In genomic region chr14:115253155-115253554, GRCm38 (mm10) we compare ENCODE assay signal across 24 mouse cellular contexts.
"Had no signal": no experiment of that assay in that cellular context is flagged by ENCODE, and none has a peak within 500 bp of the region (broad histone marks: within the 10 kb centered on the region; RNA-seq: fewer than 3 reads in every experiment).

No protein-coding gene starts in this region.

- H3K9ac ChIP-seq: embryonic facial prominence, embryonic 12.5 days; embryonic facial prominence, embryonic 13.5 days; embryonic facial prominence, embryonic 15.5 days; forebrain, embryonic 12.5 days; forebrain, embryonic 13.5 days; forebrain, embryonic 15.5 days; forebrain, postnatal 0 days had no signal

- H3K27ac ChIP-seq: embryonic facial prominence, embryonic 10.5 days; embryonic facial prominence, embryonic 12.5 days; embryonic facial prominence, embryonic 13.5 days; embryonic facial prominence, embryonic 15.5 days; forebrain, embryonic 10.5 days; forebrain, embryonic 12.5 days; forebrain, embryonic 13.5 days; forebrain, embryonic 15.5 days; gastrocnemius, adult 2 months; heart, adult 2 months; heart, embryonic 10.5 days had no signal

- H3K9me3 ChIP-seq: embryonic facial prominence, embryonic 10.5 days; embryonic facial prominence, embryonic 12.5 days; embryonic facial prominence, embryonic 13.5 days; embryonic facial prominence, embryonic 15.5 days; forebrain, embryonic 10.5 days; forebrain, embryonic 12.5 days; forebrain, embryonic 13.5 days; forebrain, embryonic 15.5 days; heart, embryonic 10.5 days had no signal

- H3K4me3 ChIP-seq: embryonic facial prominence, embryonic 10.5 days; embryonic facial prominence, embryonic 12.5 days; embryonic facial prominence, embryonic 13.5 days; embryonic facial prominence, embryonic 15.5 days; erythroblast, embryonic 14.5 days; forebrain, embryonic 10.5 days; forebrain, embryonic 12.5 days; forebrain, embryonic 13.5 days; forebrain, embryonic 15.5 days; gastrocnemius, adult 2 months; heart, adult 2 months; heart, embryonic 10.5 days had no signal

- H3K27me3 ChIP-seq: embryonic facial prominence, embryonic 12.5 days; embryonic facial prominence, embryonic 13.5 days; embryonic facial prominence, embryonic 15.5 days; forebrain, embryonic 12.5 days; forebrain, embryonic 13.5 days; forebrain, embryonic 15.5 days had no signal

- DNase-seq: cerebellum, adult 9-11 months; cerebellum, postnatal 10 days; cerebellum, postnatal 14 days; cerebellum, postnatal 25 days; embryo, embryonic 11 days; forebrain, postnatal 0 days; gastrocnemius, adult 2 months; gastrocnemius, postnatal 10 days; gastrocnemius, postnatal 14 days; gastrocnemius, postnatal 25 days; gastrocnemius, postnatal 36 days; heart, adult 11 months; heart, adult 18-20 months; heart, adult 2 months had no signal

- H3K36me3 ChIP-seq: embryonic facial prominence, embryonic 10.5 days; embryonic facial prominence, embryonic 12.5 days; embryonic facial prominence, embryonic 13.5 days; embryonic facial prominence, embryonic 15.5 days; forebrain, embryonic 10.5 days; forebrain, embryonic 12.5 days; forebrain, embryonic 15.5 days; heart, embryonic 10.5 days had no signal

- H3K4me1 ChIP-seq: embryonic facial prominence, embryonic 10.5 days; embryonic facial prominence, embryonic 12.5 days; embryonic facial prominence, embryonic 13.5 days; embryonic facial prominence, embryonic 15.5 days; forebrain, embryonic 10.5 days; forebrain, embryonic 12.5 days; forebrain, embryonic 13.5 days; forebrain, embryonic 15.5 days; heart, embryonic 10.5 days had no signal

- H3K4me2 ChIP-seq: embryonic facial prominence, embryonic 12.5 days; embryonic facial prominence, embryonic 13.5 days; embryonic facial prominence, embryonic 15.5 days; forebrain, embryonic 12.5 days; forebrain, embryonic 13.5 days; forebrain, embryonic 15.5 days had no signal
